Mouse (Mus musculus): ENCODE results near the gene St5.

DNA sequence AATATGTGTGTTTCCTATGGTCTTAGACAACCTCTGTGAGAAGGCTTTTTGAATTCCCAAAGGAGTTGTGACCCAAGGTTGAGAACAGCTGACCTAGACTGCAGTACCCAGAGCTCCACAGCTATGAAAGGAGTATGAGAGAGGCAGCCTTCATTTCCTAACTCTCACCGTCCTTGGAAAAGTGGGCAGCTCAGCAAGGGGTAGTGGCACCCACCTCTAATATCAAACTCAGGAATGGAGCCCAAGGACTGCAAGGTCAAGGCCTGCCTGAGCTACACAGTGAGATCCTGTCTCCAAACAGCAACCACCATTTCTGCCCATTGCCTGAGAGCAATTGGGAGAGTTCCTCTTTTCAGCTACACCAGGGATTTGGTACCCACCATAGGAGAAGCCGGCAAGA lies 173.7 kb downstream of the St5 start:
- no peak for TF ChIP-seq CTCF (IDR thresholded peaks at IDR 0.05; ENCODE audit: borderline replicate concordance, insufficient read depth, low read depth, low read length)
- TF ChIP-seq POLR2A (IDR thresholded peaks at IDR 0.05; ENCODE audit: borderline replicate concordance, insufficient read depth, low read length), result no peak

Measured in cerebellum, adult 2 months (tissue).